Mouse (Mus musculus): ENCODE data around the gene Zfp869. TPM values are rescaled to one million over a fixed set of nuclear protein-coding genes. Genes with fewer than 3 reads are reported as not detected.

Zfp869 gene
- polyA plus RNA-seq, 1 experiment: 5.4 TPM

DNA sequence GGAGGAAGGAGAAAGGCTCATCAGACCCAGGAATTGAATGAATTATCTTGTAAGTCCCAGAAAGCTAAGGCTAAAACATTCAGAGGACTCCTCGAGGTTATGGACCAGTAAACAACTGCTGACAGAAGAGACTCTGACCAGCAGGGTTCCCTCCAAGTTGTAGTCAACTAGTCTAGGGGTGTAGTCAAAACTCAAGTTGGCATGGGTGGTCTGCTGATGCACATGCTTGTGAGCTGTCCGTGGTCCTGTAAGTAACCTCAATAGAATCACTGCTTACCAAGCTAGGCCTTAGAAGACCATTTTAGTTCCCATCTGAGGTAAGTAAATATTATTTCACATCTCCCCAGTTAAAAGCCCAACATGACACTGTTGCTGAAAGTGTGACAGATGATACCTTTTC is 30.7 kb upstream of the Zfp869 start:
- Histone ChIP-seq H3K4me2 (ENCODE audit: low read depth) (no peak overlapping the region), H3K4me3 (no peak overlapping the region), H3K36me3 (ENCODE audit: control insufficient read depth, insufficient read depth) (no peaks in the 10 kb centered on the region), H3ac (ENCODE audit: control insufficient read depth, insufficient read length) (no peak overlapping the region), H3K27me3 (ENCODE audit: control insufficient read depth, insufficient read depth, insufficient read length) (no peaks in the 10 kb centered on the region), H3K79me2 (ENCODE audit: control insufficient read depth, insufficient read depth) (no peaks in the 10 kb centered on the region)
- no peak for TF ChIP-seq E2F4 (IDR thresholded peaks at IDR 0.05; ENCODE audit: insufficient read depth)
- TF ChIP-seq REST (IDR thresholded peaks at IDR 0.05; ENCODE audit: insufficient read depth, insufficient read length): peak; percentile 68

DNA sequence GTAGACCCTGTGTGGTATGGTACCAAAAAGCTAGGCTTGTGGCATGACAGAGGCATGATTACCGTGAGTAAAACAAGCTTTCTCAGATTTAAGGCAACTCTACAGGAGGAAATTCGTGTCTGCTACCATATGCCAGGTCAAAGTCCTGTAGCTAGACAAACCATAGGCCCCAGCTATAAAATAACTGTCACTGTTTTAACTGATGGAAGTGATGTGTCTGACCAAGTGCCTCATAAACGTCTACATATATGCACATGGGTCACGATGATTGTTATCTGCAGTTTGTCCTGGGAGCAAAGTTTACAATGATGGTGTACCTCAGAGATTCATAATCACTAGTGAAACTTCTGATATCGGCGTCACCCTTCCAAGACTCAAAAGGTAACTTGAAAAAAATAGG is 30.2 kb upstream of the Zfp869 start:
- Histone ChIP-seq H3K4me3 (no peak overlapping the region), H3K79me2 (ENCODE audit: control insufficient read depth, insufficient read depth) (no peaks in the 10 kb centered on the region), H3ac (ENCODE audit: control insufficient read depth, insufficient read length) (no peak overlapping the region), H3K36me3 (ENCODE audit: control insufficient read depth, insufficient read depth) (no peaks in the 10 kb centered on the region), H3K4me2 (ENCODE audit: low read depth) (no peak overlapping the region), H3K27me3 (ENCODE audit: control insufficient read depth, insufficient read depth, insufficient read length) (no peaks in the 10 kb centered on the region)
- TF ChIP-seq E2F4 (IDR thresholded peaks at IDR 0.05; ENCODE audit: insufficient read depth): no peak
- TF ChIP-seq TCF3 (IDR thresholded peaks at IDR 0.05; ENCODE audit: insufficient read length, low read depth): no peak
- no peak for TF ChIP-seq TCF12 (IDR thresholded peaks at IDR 0.05; ENCODE audit: insufficient read depth, poor library complexity, severe bottlenecking)
- no peak for TF ChIP-seq CEBPB (IDR thresholded peaks at IDR 0.05; ENCODE audit: insufficient read depth, poor library complexity, severe bottlenecking)
- no peak for TF ChIP-seq SRF (IDR thresholded peaks at IDR 0.05; ENCODE audit: control insufficient read depth, insufficient read length, low read depth)

DNA sequence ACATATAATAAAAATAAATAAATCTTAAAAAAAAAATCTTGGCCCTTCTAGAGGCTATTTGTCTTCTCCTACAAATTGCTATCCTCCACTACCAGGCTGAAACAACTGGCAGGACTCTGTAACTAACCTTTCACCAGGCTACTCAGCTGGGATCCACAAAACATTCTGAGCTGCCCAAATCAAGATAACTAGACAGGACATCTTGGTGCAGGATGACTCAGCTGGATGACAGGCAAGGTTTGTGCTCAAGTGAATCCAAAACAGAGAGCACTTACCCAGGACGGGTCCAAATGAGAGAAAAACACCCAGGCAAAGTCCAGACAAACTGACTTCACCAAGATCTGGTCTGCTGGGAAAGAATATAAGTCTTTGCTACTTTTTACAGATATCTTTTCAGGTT is 25.0 kb upstream of the Zfp869 start:
- H3K36me3 ChIP-seq (ENCODE audit: control insufficient read depth, insufficient read depth): no peaks in the 10 kb centered on the region
- TF ChIP-seq MAX (IDR thresholded peaks at IDR 0.05; ENCODE audit: low read depth): no peak
- H3K79me2 ChIP-seq (ENCODE audit: control insufficient read depth, insufficient read depth): no peaks in the 10 kb centered on the region
- H3K4me3 ChIP-seq: no peak overlapping the region
- no peak overlapping the region for H3K4me2 ChIP-seq (ENCODE audit: low read depth)
- no peak overlapping the region for H3ac ChIP-seq (ENCODE audit: control insufficient read depth, insufficient read length)
- H3K27me3 ChIP-seq (ENCODE audit: control insufficient read depth, insufficient read depth, insufficient read length): no peaks in the 10 kb centered on the region

DNA sequence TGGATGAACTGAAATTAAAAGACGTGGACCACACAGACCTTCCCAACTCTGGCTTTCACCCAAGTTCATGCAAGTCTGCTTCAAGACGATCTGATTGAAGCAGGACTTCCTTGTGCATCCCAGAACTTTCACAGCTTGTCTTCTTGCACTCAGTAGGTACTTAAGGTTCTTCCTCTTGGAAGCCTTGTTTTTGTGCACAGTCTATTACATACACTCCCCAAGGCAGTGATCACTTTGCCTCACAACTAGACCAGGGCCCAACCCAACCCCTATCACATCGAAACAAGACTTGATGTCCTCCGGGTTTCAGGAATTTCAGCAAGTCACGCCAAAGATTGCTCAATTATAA is 6.7 kb upstream of the Zfp869 start:
- peak overlapping the region; percentile 74 for H3K4me2 ChIP-seq (ENCODE audit: low read depth)
- H3ac ChIP-seq (ENCODE audit: control insufficient read depth, insufficient read length): peak overlapping the region; percentile 79
- H3K79me2 ChIP-seq (ENCODE audit: control insufficient read depth, insufficient read depth): peaks cover 37% of the 10 kb centered on the region
- no peaks in the 10 kb centered on the region for H3K36me3 ChIP-seq (ENCODE audit: control insufficient read depth, insufficient read depth)
- TF ChIP-seq POLR2AphosphoS2 (IDR thresholded peaks at IDR 0.05; ENCODE audit: insufficient read length, low read depth) (no peak), MYOG (IDR thresholded peaks at IDR 0.05; ENCODE audit: control insufficient read depth in 1 of 3, insufficient read depth in 1 of 3, insufficient read length in 2 of 3, low read depth in 2 of 3) (no peak), TCF12 (IDR thresholded peaks at IDR 0.05; ENCODE audit: insufficient read depth, poor library complexity, severe bottlenecking) (no peak), MYOD1 (IDR thresholded peaks at IDR 0.05; ENCODE audit: control insufficient read depth in 1 of 3, insufficient read length in 2 of 3, low read depth in 2 of 3) (no peak), MAX (IDR thresholded peaks at IDR 0.05; ENCODE audit: low read depth) (no peak), CEBPB (IDR thresholded peaks at IDR 0.05; ENCODE audit: insufficient read depth, poor library complexity, severe bottlenecking) (no peak), E2F4 (IDR thresholded peaks at IDR 0.05; ENCODE audit: insufficient read depth) (no peak), USF1 (IDR thresholded peaks at IDR 0.05; ENCODE audit: low read depth) (no peak), POLR2A (IDR thresholded peaks at IDR 0.05; ENCODE audit: insufficient read length, low read depth) (no peak), REST (IDR thresholded peaks at IDR 0.05; ENCODE audit: insufficient read depth, insufficient read length) (no peak)
- peak overlapping the region; percentile 41 for H3K4me3 ChIP-seq
- H3K27me3 ChIP-seq (ENCODE audit: control insufficient read depth, insufficient read depth, insufficient read length): no peaks in the 10 kb centered on the region

DNA sequence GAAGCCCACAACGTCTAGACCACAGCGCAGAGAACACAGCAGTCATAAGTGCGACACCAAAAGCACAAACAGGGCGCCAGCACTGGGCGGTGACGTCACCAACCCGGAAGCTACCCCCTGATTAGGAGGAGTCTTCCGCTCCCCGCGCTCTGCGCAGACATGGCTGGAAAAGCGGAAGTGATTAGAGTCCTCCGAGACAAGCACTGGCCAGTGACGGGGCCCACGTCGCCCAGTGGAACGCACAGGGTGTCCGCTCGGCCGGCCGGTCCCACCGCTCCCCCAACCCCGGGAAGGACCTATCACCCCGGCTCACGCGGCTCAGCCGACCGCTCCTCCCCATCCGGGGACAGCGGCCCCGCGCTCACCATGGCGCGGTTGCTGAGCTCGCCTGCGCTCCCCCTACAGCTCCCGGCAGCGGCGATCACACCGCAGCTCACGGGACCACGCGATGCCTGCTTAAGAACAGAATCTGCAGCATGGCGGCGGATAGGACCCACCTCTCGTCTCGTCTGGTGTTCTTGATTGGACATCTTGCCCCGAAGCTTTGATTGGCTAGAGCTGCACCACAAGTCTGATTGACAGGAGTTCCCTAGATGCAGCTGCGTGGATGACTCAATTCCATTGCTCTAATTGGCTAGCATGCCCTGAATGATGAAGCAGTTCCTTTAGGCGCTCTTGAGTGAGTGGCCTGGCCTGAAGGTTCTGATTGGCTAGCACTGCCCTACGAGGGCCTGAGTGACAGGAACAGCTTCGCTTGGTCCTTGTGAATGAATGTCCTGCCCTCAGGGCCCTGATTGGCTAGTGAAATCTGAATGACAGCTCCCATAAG is 6.1 kb upstream of the Zfp869 start:
- Histone ChIP-seq H3K4me3 (peak overlapping the region; percentile 41), H3K27me3 (ENCODE audit: control insufficient read depth, insufficient read depth, insufficient read length) (no peaks in the 10 kb centered on the region), H3ac (ENCODE audit: control insufficient read depth, insufficient read length) (peak overlapping the region; percentile 79), H3K4me2 (ENCODE audit: low read depth) (peak overlapping the region; percentile 80), H3K79me2 (ENCODE audit: control insufficient read depth, insufficient read depth) (peaks cover 43% of the 10 kb centered on the region), H3K36me3 (ENCODE audit: control insufficient read depth, insufficient read depth) (no peaks in the 10 kb centered on the region)
- TF ChIP-seq MYOD1 (IDR thresholded peaks at IDR 0.05; ENCODE audit: control insufficient read depth in 1 of 3, insufficient read length in 2 of 3, low read depth in 2 of 3) (peak; percentile 90 to 95 (median 95)), CEBPB (IDR thresholded peaks at IDR 0.05; ENCODE audit: insufficient read depth, poor library complexity, severe bottlenecking) (no peak), MYOG (IDR thresholded peaks at IDR 0.05; ENCODE audit: control insufficient read depth in 1 of 3, insufficient read depth in 1 of 3, insufficient read length in 2 of 3, low read depth in 2 of 3) (peak in 1 of 3 experiments; percentile 53), E2F4 (IDR thresholded peaks at IDR 0.05; ENCODE audit: insufficient read depth) (peak; percentile 68), POLR2A (IDR thresholded peaks at IDR 0.05; ENCODE audit: insufficient read length, low read depth) (peak; percentile 77), MAX (IDR thresholded peaks at IDR 0.05; ENCODE audit: low read depth) (no peak), USF1 (IDR thresholded peaks at IDR 0.05; ENCODE audit: low read depth) (peak; percentile 21), TCF12 (IDR thresholded peaks at IDR 0.05; ENCODE audit: insufficient read depth, poor library complexity, severe bottlenecking) (no peak), POLR2AphosphoS2 (IDR thresholded peaks at IDR 0.05; ENCODE audit: insufficient read length, low read depth) (peak; percentile 63), TCF3 (IDR thresholded peaks at IDR 0.05; ENCODE audit: insufficient read length, low read depth) (peak; percentile 59), SRF (IDR thresholded peaks at IDR 0.05; ENCODE audit: control insufficient read depth, insufficient read length, low read depth) (peak; percentile 97)
